In genomic region chr3:40169590-40169989, GRCm38 (mm10) we compare ENCODE assay signal across 16 mouse cellular contexts.
"Had no signal": no experiment of that assay in that cellular context is flagged by ENCODE, and none has a peak within 500 bp of the region (broad histone marks: within the 10 kb centered on the region; RNA-seq: fewer than 3 reads in every experiment).

No protein-coding gene starts in this region.

- ATAC-seq: hindbrain, embryonic 16.5 days; inflammation-experienced regulatory T-cells, adult 6 months; intestine, postnatal 0 days; liver, postnatal 0 days had no signal

- DNase-seq: gastrocnemius, adult 2 months; gastrocnemius, postnatal 10 days; gastrocnemius, postnatal 25 days; heart, adult 18-20 months; heart, postnatal 10 days; kidney, adult 18-20 months; kidney, adult 8-10 months; kidney, postnatal 10 days; kidney, postnatal 25 days; kidney, postnatal 4 days; liver; liver, embryonic 13.5 days; liver, postnatal 0 days had no signal
